Mouse (Mus musculus) hindbrain, embryonic 16.5 days (tissue): ENCODE data around the gene Rtl6. TPM values are rescaled to one million over a fixed set of nuclear protein-coding genes. Genes with fewer than 3 reads are reported as not detected.

Experiments
- ATAC-seq: fragments of 200-750 bp; cut with Nextera tagmentation; 2 replicates; pipeline ENCODE4 v1.8.0; 2017; ENCODE audit warnings: moderate TSS enrichment, moderate library complexity
- H3K27ac ChIP-seq: fragments of 300-500 bp; sonication (generic); 2 replicates; pipeline ENCODE4 v1.5.1; 2014; ENCODE audit warnings: low read depth, mild to moderate bottlenecking, control low read depth, low read length, moderate library complexity
- H3K27me3 ChIP-seq: fragments of 300-500 bp; sonication (generic); replicated peaks from 2 replicates; pipeline ENCODE4 v1.6.1; 2014; ENCODE audit warnings: low read length; ENCODE audit not compliant: control insufficient read depth, insufficient read depth
- H3K36me3 ChIP-seq: fragments of 300-500 bp; sonication (generic); 2 replicates; pipeline ENCODE4 v1.6.1; 2014; ENCODE audit warnings: mild to moderate bottlenecking, low read length, moderate library complexity, mixed read lengths; ENCODE audit not compliant: control insufficient read depth, insufficient read depth
- H3K4me1 ChIP-seq: fragments of 300-500 bp; sonication (generic); 2 replicates; pipeline ENCODE4 v1.6.1; 2014; ENCODE audit warnings: low read depth, low read length; ENCODE audit not compliant: control insufficient read depth, insufficient read depth
- H3K4me2 ChIP-seq: fragments of 300-500 bp; sonication (generic); 2 replicates; pipeline ENCODE4 v1.6.1; 2014; ENCODE audit warnings: mild to moderate bottlenecking, low read length, control low read depth, moderate library complexity
- H3K4me3 ChIP-seq: fragments of 300-500 bp; sonication (generic); 2 replicates; pipeline ENCODE4 v1.5.1; 2014; ENCODE audit warnings: mild to moderate bottlenecking, low read length, control low read depth, moderate library complexity
- H3K9ac ChIP-seq: fragments of 300-500 bp; sonication (generic); 2 replicates; pipeline ENCODE4 v1.6.1; 2014; ENCODE audit warnings: low read depth, mild to moderate bottlenecking, control low read depth, low read length, moderate library complexity
- H3K9me3 ChIP-seq: fragments of 300-500 bp; sonication (generic); 2 replicates; pipeline ENCODE4 v1.6.1; 2014; ENCODE audit warnings: mild to moderate bottlenecking, low read length, moderate library complexity; ENCODE audit not compliant: control insufficient read depth
- WGBS: fragments of 180-500 bp; shearing (Covaris S2); extraction: QIAGEN DNeasy Blood & Tissue Kit; methylation state at CpG from one replicate; pipeline ENCODE4 v1.1.7; 2014; 5-methylcytosine and 5-hydroxymethylcytosine counted together
- polyA plus RNA-seq: library from polyadenylated mRNA; unstranded; fragments of >200 nt; fragmentation: Nextera tagmentation; extraction: Ambion mirVana; gene quantifications from 2 replicates; pipeline ENCODE4 v1.2.1, GENCODE M21; 2015

Gene Rtl6
- polyA plus RNA-seq, 1 experiment from 2014 or later = 54.8 TPM

- Histone ChIP-seq H3K36me3 (no peaks in the 10 kb centered on the region), H3K27ac (no peak overlapping the region), H3K4me3 (no peak overlapping the region), H3K9ac (no peak overlapping the region), H3K4me2 (no peak overlapping the region), H3K4me1 (peaks cover 21% of the 10 kb centered on the region), H3K9me3 (no peaks in the 10 kb centered on the region), H3K27me3 (no peaks in the 10 kb centered on the region; the same call in 1 of the 2 replicates)
- WGBS = 69% methylated on average over 5 of the region's 5 CpGs
- peak; percentile 28; the same call in 1 of the 2 replicates for ATAC-seq
Observed at GRCm38 (mm10) chr15:84592240-84592639, 34.6 kb upstream of the Rtl6 start.

GRCm38 (mm10) chr15:84591573-84592139, 34.0 kb upstream of the Rtl6 start:
- no peak overlapping the region for H3K4me3 ChIP-seq
- no peak; the same call in 1 of the 2 replicates for ATAC-seq
- H3K27me3 ChIP-seq = no peaks in the 10 kb centered on the region; the same call in 1 of the 2 replicates
- no peaks in the 10 kb centered on the region for H3K36me3 ChIP-seq
- no peak overlapping the region for H3K9ac ChIP-seq
- no peak overlapping the region for H3K4me2 ChIP-seq
- H3K4me1 ChIP-seq = peaks cover 21% of the 10 kb centered on the region
- H3K27ac ChIP-seq = no peak overlapping the region
- WGBS = 27% methylated on average over 13 of the region's 13 CpGs
- H3K9me3 ChIP-seq = no peaks in the 10 kb centered on the region

DNA sequence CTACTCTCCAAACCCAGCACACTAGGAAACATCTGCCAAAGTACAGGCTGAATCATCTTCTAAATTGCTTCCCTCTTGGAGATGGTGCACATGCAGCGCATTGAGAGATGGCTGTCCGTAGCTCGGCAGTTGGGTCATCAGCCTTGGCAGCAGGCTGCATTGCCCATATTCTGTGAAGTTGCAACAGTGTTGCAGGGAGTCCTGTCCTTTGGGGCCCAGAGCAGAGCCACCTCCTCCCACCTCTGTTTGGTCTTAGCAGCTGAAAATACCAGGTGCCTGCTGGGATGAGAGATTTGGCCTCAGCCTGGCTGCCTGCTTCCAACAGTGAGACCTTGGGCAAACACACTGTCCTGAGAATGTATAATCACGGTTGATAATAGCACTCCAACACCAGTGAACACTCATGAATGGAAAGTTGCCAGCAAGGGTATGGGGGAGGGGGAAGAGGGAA, 30.8 kb upstream of the Rtl6 start:
- no peaks in the 10 kb centered on the region; the same call in 1 of the 2 replicates for H3K27me3 ChIP-seq
- H3K9me3 ChIP-seq = no peaks in the 10 kb centered on the region
- peaks cover 14% of the 10 kb centered on the region for H3K4me1 ChIP-seq
- no peak overlapping the region for H3K9ac ChIP-seq
- ATAC-seq = no peak
- H3K4me3 ChIP-seq = no peak overlapping the region
- H3K4me2 ChIP-seq = no peak overlapping the region
- no peak overlapping the region for H3K27ac ChIP-seq
- 27% methylated on average over 4 of the region's 4 CpGs for WGBS
- no peaks in the 10 kb centered on the region for H3K36me3 ChIP-seq

DNA sequence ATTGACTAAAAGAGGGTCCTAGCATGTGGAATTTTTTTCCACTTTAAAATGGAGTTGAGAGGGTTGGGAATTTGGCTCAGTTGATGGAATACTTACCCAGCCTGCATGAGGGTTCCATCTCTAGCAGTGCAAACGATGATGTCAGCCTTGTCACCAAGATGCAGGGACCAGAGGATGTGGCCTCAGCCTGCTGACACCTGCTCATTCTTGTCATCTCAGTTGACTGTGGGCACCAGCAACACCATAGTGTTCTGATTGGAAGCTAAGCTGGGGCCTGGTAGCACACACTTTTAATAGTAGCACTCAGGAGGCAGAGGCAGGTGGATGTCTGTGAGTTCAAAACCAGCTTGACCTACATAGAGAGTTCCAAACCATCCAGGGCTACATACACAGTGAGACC, 21.0 kb upstream of the Rtl6 start:
- WGBS = 85% methylated on average over 1 of the region's 1 CpGs
- Histone ChIP-seq H3K27ac (no peak overlapping the region), H3K4me1 (no peaks in the 10 kb centered on the region), H3K4me3 (no peak overlapping the region), H3K27me3 (no peaks in the 10 kb centered on the region), H3K9me3 (no peaks in the 10 kb centered on the region), H3K9ac (no peak overlapping the region), H3K4me2 (no peak overlapping the region), H3K36me3 (no peaks in the 10 kb centered on the region)
- no peak for ATAC-seq

- ATAC-seq = no peak
- 48% methylated on average over 4 of the region's 4 CpGs for WGBS
Observed at GRCm38 (mm10) chr15:84577019-84577418, 19.4 kb upstream of the Rtl6 start.

GRCm38 (mm10) chr15:84566568-84567110, 9.0 kb upstream of the Rtl6 start:
- Histone ChIP-seq H3K4me1 (no peaks in the 10 kb centered on the region), H3K36me3 (no peaks in the 10 kb centered on the region), H3K27me3 (no peaks in the 10 kb centered on the region), H3K9me3 (no peaks in the 10 kb centered on the region), H3K4me2 (no peak overlapping the region), H3K27ac (no peak overlapping the region), H3K9ac (no peak overlapping the region), H3K4me3 (no peak overlapping the region)
- whole genome bisulfite sequencing = 62% methylated on average over 17 of the region's 17 CpGs
- no peak for ATAC-seq

More at GRCm38 (mm10) chr15:84577019-84577418, 19.4 kb upstream of the Rtl6 start:
- no peaks in the 10 kb centered on the region for H3K27me3 ChIP-seq
- no peaks in the 10 kb centered on the region for H3K9me3 ChIP-seq
- no peak overlapping the region for H3K27ac ChIP-seq
- no peak overlapping the region for H3K4me3 ChIP-seq
- H3K36me3 ChIP-seq = no peaks in the 10 kb centered on the region
- H3K9ac ChIP-seq = no peak overlapping the region
- no peak overlapping the region for H3K4me2 ChIP-seq
- no peaks in the 10 kb centered on the region for H3K4me1 ChIP-seq

DNA sequence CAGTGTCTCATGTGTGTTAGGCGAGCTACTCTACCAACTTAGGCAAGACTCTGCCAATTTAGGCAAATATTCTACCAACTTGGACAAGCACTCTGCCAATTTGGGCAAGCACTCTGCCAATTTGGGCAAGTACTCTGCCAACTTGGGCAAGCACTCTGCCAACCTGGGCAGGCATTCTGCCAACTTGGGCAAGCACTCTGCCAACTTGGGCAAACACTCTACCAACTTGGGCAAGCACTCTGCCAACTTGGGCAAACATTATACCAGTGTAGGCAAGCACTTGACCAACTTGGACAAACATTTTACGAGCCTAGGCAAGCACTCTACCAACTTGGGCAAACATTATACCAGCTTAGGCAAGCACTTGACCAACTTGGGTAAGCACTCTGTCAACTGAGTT, 3.9 kb upstream of the Rtl6 start:
- ATAC-seq = no peak
- Histone ChIP-seq H3K9me3 (no peaks in the 10 kb centered on the region), H3K4me3 (no peak overlapping the region), H3K4me1 (peaks cover 9% of the 10 kb centered on the region), H3K9ac (no peak overlapping the region), H3K36me3 (peaks cover 1% of the 10 kb centered on the region), H3K27ac (no peak overlapping the region), H3K27me3 (no peaks in the 10 kb centered on the region; the same call in 1 of the 2 replicates), H3K4me2 (no peak overlapping the region)
- 82% methylated on average over 2 of the region's 2 CpGs for WGBS

- peak overlapping the region; percentile 77 for H3K4me2 ChIP-seq
- WGBS = 98% methylated on average over 17 of the region's 17 CpGs
- peaks cover 32% of the 10 kb centered on the region for H3K4me1 ChIP-seq
- H3K36me3 ChIP-seq = peaks cover 19% of the 10 kb centered on the region
- peak overlapping the region; percentile 76 for H3K4me3 ChIP-seq
- no peak overlapping the region; the same call in 1 of the 2 replicates for H3K27ac ChIP-seq
- H3K9me3 ChIP-seq = no peaks in the 10 kb centered on the region
- H3K9ac ChIP-seq = no peak overlapping the region
- no peak for ATAC-seq
- H3K27me3 ChIP-seq = no peaks in the 10 kb centered on the region; the same call in 1 of the 2 replicates
Observed at GRCm38 (mm10) chr15:84556674-84557073, 949 bp downstream of the Rtl6 start.

GRCm38 (mm10) chr15:84551065-84551464, 6.6 kb downstream of the Rtl6 start:
- H3K9me3 ChIP-seq = no peaks in the 10 kb centered on the region
- no peak overlapping the region for H3K4me3 ChIP-seq
- peaks cover 22% of the 10 kb centered on the region for H3K4me1 ChIP-seq
- no peak overlapping the region for H3K4me2 ChIP-seq
- WGBS = 83% methylated on average over 4 of the region's 4 CpGs
- no peak for ATAC-seq
- H3K27ac ChIP-seq = no peak overlapping the region
- H3K36me3 ChIP-seq = peaks cover 14% of the 10 kb centered on the region
- H3K9ac ChIP-seq = no peak overlapping the region
- H3K27me3 ChIP-seq = no peaks in the 10 kb centered on the region
